In genomic region chr4:105108641-105109198, GRCm38 (mm10) we compare ENCODE assay signal across 8 mouse cellular contexts. TPM values are rescaled to one million over a fixed set of nuclear protein-coding genes. Genes with fewer than 3 reads are reported as not detected.
DNase-seq lines count a peak whose midpoint lies in the region; ATAC-seq and TF ChIP-seq lines count a peak whose summit lies in the region.

No protein-coding gene starts in this region.

- TF ChIP-seq CTCF in layer of hippocampus, adult 2 months (conservative IDR thresholded peaks at IDR 0.05) = no peak
- no peak for TF ChIP-seq CTCF in forebrain, postnatal 0 days (IDR thresholded peaks at IDR 0.05; ENCODE audit: low read depth)

- no peaks in the 10 kb centered on the region for H3K9me3 ChIP-seq in forebrain, postnatal 0 days (ENCODE audit: low read length)
- no peaks in the 10 kb centered on the region for H3K9me3 ChIP-seq in limb, embryonic 15.5 days
- no peaks in the 10 kb centered on the region for H3K9me3 ChIP-seq in neural tube, embryonic 14.5 days (ENCODE audit: control insufficient read depth, low read length)

- no peaks in the 10 kb centered on the region for H3K27me3 ChIP-seq in forebrain, postnatal 0 days (ENCODE audit: insufficient read depth, low read length)
- peaks cover 14% of the 10 kb centered on the region; the same call in 1 of the 2 replicates for H3K27me3 ChIP-seq in limb, embryonic 15.5 days
- H3K27me3 ChIP-seq in neural tube, embryonic 14.5 days (ENCODE audit: control insufficient read depth, insufficient read depth, low read length) = no peaks in the 10 kb centered on the region

- peak overlapping the region; percentile 73 for H3K4me3 ChIP-seq in layer of hippocampus, adult 2 months
- peak overlapping the region; percentile 85 for H3K4me3 ChIP-seq in forebrain, postnatal 0 days (ENCODE audit: low read depth, low read length)
- peak overlapping the region; percentile 68 for H3K4me3 ChIP-seq in limb, embryonic 15.5 days
- peak overlapping the region; percentile 66 for H3K4me3 ChIP-seq in neural tube, embryonic 14.5 days (ENCODE audit: low read depth, low read length)

- H3K36me3 ChIP-seq in forebrain, postnatal 0 days (ENCODE audit: insufficient read depth) = no peaks in the 10 kb centered on the region
- no peaks in the 10 kb centered on the region for H3K36me3 ChIP-seq in limb, embryonic 15.5 days
- no peaks in the 10 kb centered on the region for H3K36me3 ChIP-seq in neural tube, embryonic 14.5 days (ENCODE audit: control insufficient read depth, insufficient read depth, low read length)

- peaks cover 8% of the 10 kb centered on the region for H3K4me1 ChIP-seq in forebrain, postnatal 0 days (ENCODE audit: insufficient read depth)
- peaks cover 15% of the 10 kb centered on the region for H3K4me1 ChIP-seq in limb, embryonic 15.5 days
- peaks cover 10% of the 10 kb centered on the region; the same call in 1 of the 2 replicates for H3K4me1 ChIP-seq in neural tube, embryonic 14.5 days (ENCODE audit: control insufficient read depth, insufficient read depth, low read length)

- no peak for ATAC-seq in forebrain, postnatal 0 days
- ATAC-seq in limb, embryonic 15.5 days (ENCODE audit: insufficient number of reproducible peaks, low FRiP score, low TSS enrichment, low read depth) = no peak
- ATAC-seq in neural tube, embryonic 14.5 days (ENCODE audit: low read depth) = no peak
- no peak for ATAC-seq in erythroblast, adult 5-6 weeks (replicated peaks; ENCODE audit: low FRiP score, poor library complexity, severe bottlenecking)

- DNase-seq in layer of hippocampus, adult 2 months (ENCODE audit: low spot score in 2 of 2) = no peak
- DNase-seq in layer of hippocampus, adult 11-12 months (ENCODE audit: low spot score) = no peak
- DNase-seq in forebrain, postnatal 0 days = peak; percentile 31
- no peak for DNase-seq in spleen, postnatal 4 days (ENCODE audit: low spot score in 2 of 2)
- DNase-seq in right cerebral cortex, postnatal 25 days = no peak

- H3K9ac ChIP-seq in forebrain, postnatal 0 days = peak overlapping the region; percentile 95
- H3K9ac ChIP-seq in limb, embryonic 15.5 days = no peak overlapping the region
- H3K9ac ChIP-seq in neural tube, embryonic 14.5 days (replicated peaks; ENCODE audit: low read depth, low read length) = peak overlapping the region; percentile 88

- WGBS in forebrain, postnatal 0 days = 7% methylated on average over 5 of the region's 5 CpGs
- 22% methylated on average over 5 of the region's 5 CpGs for WGBS in limb, embryonic 15.5 days
- WGBS in neural tube, embryonic 14.5 days = 26% methylated on average over 5 of the region's 5 CpGs

- peak overlapping the region; percentile 92 for H3K4me2 ChIP-seq in forebrain, postnatal 0 days (ENCODE audit: low read depth)
- peak overlapping the region; percentile 97 for H3K4me2 ChIP-seq in limb, embryonic 15.5 days
- H3K4me2 ChIP-seq in neural tube, embryonic 14.5 days (ENCODE audit: low read depth, low read length) = peak overlapping the region; percentile 80

- peak overlapping the region; percentile 98 for H3K27ac ChIP-seq in layer of hippocampus, adult 2 months
- peak overlapping the region; percentile 90; the same call in 1 of the 2 replicates for H3K27ac ChIP-seq in forebrain, postnatal 0 days (ENCODE audit: low read depth, low read length)
- H3K27ac ChIP-seq in limb, embryonic 15.5 days = no peak overlapping the region
- H3K27ac ChIP-seq in neural tube, embryonic 14.5 days (ENCODE audit: low read depth, low read length) = no peak overlapping the region

RNA-seq across cellular contexts. Expression of gene Prkaa2, which starts 1.0 kb away (rescaled TPM):
- 10 to 100 TPM; 16.6 to 18.0 TPM for total RNA-seq in layer of hippocampus, adult 2 months (2021)
- 24.2 and 29.1 TPM in 2 replicates for total RNA-seq in forebrain, postnatal 0 days (2014; rRNA removed)
- 10.6 and 14.5 TPM in 2 replicates for polyA plus RNA-seq in forebrain, postnatal 0 days (2015; fragmentation: Nextera tagmentation; extraction: Ambion mirVana)
- 1.2 and 2.9 TPM in 2 replicates for polyA plus RNA-seq in limb, embryonic 15.5 days (2015; fragmentation: Nextera tagmentation; extraction: Ambion mirVana)
- polyA plus RNA-seq in neural tube, embryonic 14.5 days (2014; fragmentation: Nextera tagmentation; extraction: Ambion mirVana) = 15.6 and 16.2 TPM in 2 replicates
- total RNA-seq in erythroblast, adult 5-6 weeks (2015; ENCODE audit: low replicate concordance) = 0.21 TPM in 1 of 2 replicates, not detected in the other
- 0.09 TPM in 1 of 2 replicates, not detected in the other for total RNA-seq in erythroblast, adult 5-6 weeks (2017; ENCODE audit: low replicate concordance)

RNA-seq across cellular contexts. Expression of gene Plpp3, which starts 48.4 kb away (rescaled TPM):
- total RNA-seq in layer of hippocampus, adult 2 months (2021) = 100 to 1,000 TPM; 197 to 198 TPM
- 64.8 and 87.3 TPM in 2 replicates for total RNA-seq in forebrain, postnatal 0 days (2014; rRNA removed)
- 82.8 and 117 TPM in 2 replicates for polyA plus RNA-seq in forebrain, postnatal 0 days (2015; fragmentation: Nextera tagmentation; extraction: Ambion mirVana)
- polyA plus RNA-seq in limb, embryonic 15.5 days (2015; fragmentation: Nextera tagmentation; extraction: Ambion mirVana) = 143 and 150 TPM in 2 replicates
- polyA plus RNA-seq in neural tube, embryonic 14.5 days (2014; fragmentation: Nextera tagmentation; extraction: Ambion mirVana) = 58.5 and 67.0 TPM in 2 replicates
- total RNA-seq in erythroblast, adult 5-6 weeks (2015; ENCODE audit: low replicate concordance) = 0.58 TPM in 1 of 2 replicates, not detected in the other
- total RNA-seq in erythroblast, adult 5-6 weeks (2017; ENCODE audit: low replicate concordance) = 0.09 TPM in 1 of 2 replicates, not detected in the other

Comparison
In these comparisons a context has a peak if more than half of its experiments do, and no peak if none do; other contexts are left out.
1. H3K27ac ChIP-seq: peak in layer of hippocampus, adult 2 months (single experiment) and forebrain, postnatal 0 days (single experiment); none in limb, embryonic 15.5 days (single experiment) and neural tube, embryonic 14.5 days (single experiment).
2. RNA of gene Prkaa2, which starts 1.0 kb away (total RNA-seq): 24.2 to 29.1 TPM in forebrain, postnatal 0 days and 16.6 to 18.0 TPM in layer of hippocampus, adult 2 months; 0.09 to 0.21 TPM in erythroblast, adult 5-6 weeks; every median in the first group is over 10 times any median in the second.
3. RNA of gene Plpp3, which starts 48.4 kb away (total RNA-seq): 197 to 198 TPM in layer of hippocampus, adult 2 months and 64.8 to 87.3 TPM in forebrain, postnatal 0 days; 0.09 to 0.58 TPM in erythroblast, adult 5-6 weeks; every median in the first group is over 10 times any median in the second.
4. Peak in every context shown above with its lines, with median percentiles within 50 percentile points of each other: H3K4me3 ChIP-seq and H3K4me2 ChIP-seq.